Mouse (Mus musculus) liver, embryonic 12.5 days (tissue): ENCODE measurements around the gene Braf. TPM values are rescaled to one million over a fixed set of nuclear protein-coding genes. Genes with fewer than 3 reads are reported as not detected.

Experiments used
- ATAC-seq: fragments of 200-750 bp; cut with Nextera tagmentation; 2 replicates; pipeline ENCODE4 v1.8.0; 2017; ENCODE audit warnings: moderate number of reproducible peaks, mild to moderate bottlenecking, moderate library complexity
- H3K27ac ChIP-seq: fragments of 300-500 bp; sonication (generic); 2 replicates; pipeline ENCODE4 v1.5.1; 2016; ENCODE audit warnings: mild to moderate bottlenecking
- H3K27me3 ChIP-seq: fragments of 300-500 bp; sonication (generic); replicated peaks from 2 replicates; pipeline ENCODE4 v1.6.1; 2016; ENCODE audit warnings: mild to moderate bottlenecking, moderate library complexity
- H3K36me3 ChIP-seq: fragments of 300-500 bp; sonication (generic); 2 replicates; pipeline ENCODE4 v1.6.1; 2016; ENCODE audit warnings: mild to moderate bottlenecking, moderate library complexity
- H3K4me1 ChIP-seq: fragments of 300-500 bp; sonication (generic); 2 replicates; pipeline ENCODE4 v1.6.1; 2016
- H3K4me2 ChIP-seq: fragments of 300-500 bp; sonication (generic); 2 replicates; pipeline ENCODE4 v1.6.1; 2016; ENCODE audit warnings: mild to moderate bottlenecking, moderate library complexity
- H3K4me3 ChIP-seq: fragments of 300-500 bp; sonication (generic); 2 replicates; pipeline ENCODE4 v1.5.1; 2016; ENCODE audit warnings: mild to moderate bottlenecking, moderate library complexity
- H3K9ac ChIP-seq: fragments of 300-500 bp; sonication (generic); 2 replicates; pipeline ENCODE4 v1.6.1; 2016; ENCODE audit warnings: mild to moderate bottlenecking, moderate library complexity
- H3K9me3 ChIP-seq: fragments of 300-500 bp; sonication (generic); replicated peaks from 2 replicates; pipeline ENCODE4 v1.6.1; 2016; ENCODE audit warnings: mild to moderate bottlenecking, moderate library complexity
- whole genome bisulfite sequencing: fragments of 180-500 bp; shearing (Covaris S2); methylation state at CpG from one replicate; pipeline ENCODE4 v1.1.7; 2016; ENCODE audit not compliant: insufficient replicate concordance; 5-methylcytosine and 5-hydroxymethylcytosine counted together
- polyA plus RNA-seq: library from polyadenylated mRNA; unstranded; fragments of >200 nt; fragmentation: Nextera tagmentation; extraction: Ambion mirVana; gene quantifications from 2 replicates; pipeline ENCODE4 v1.2.1, GENCODE M21; 2016

The Braf gene
- polyA plus RNA-seq, 1 experiment from 2014 or later = 11.0 TPM

DNA sequence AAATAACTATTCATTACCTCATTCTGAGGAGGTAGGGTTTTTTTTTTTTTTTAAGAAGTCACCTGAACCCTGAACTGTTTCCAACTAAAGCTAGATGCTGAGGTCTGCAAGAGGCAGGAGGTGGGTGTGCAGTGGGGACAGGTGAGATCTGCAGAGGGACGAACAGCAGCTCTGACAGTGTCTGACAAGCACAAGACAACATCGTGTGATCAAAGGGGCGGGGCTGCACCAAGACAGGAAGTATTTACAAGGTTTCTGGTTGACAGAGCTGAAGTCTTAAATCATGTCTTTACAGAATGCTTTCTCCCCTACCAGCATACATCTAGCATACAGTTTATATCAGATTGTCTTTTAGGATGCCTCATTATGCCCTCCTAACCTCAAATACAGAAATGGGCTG is 118.4 kb downstream of the Braf start:
- WGBS = 44% methylated on average over 3 of the region's 3 CpGs
- Histone ChIP-seq H3K4me3 (no peak overlapping the region), H3K4me2 (no peak overlapping the region), H3K4me1 (no peaks in the 10 kb centered on the region), H3K36me3 (peaks cover 25% of the 10 kb centered on the region), H3K9me3 (no peaks in the 10 kb centered on the region), H3K27ac (no peak overlapping the region), H3K27me3 (no peaks in the 10 kb centered on the region), H3K9ac (no peak overlapping the region)
- no peak for ATAC-seq

DNA sequence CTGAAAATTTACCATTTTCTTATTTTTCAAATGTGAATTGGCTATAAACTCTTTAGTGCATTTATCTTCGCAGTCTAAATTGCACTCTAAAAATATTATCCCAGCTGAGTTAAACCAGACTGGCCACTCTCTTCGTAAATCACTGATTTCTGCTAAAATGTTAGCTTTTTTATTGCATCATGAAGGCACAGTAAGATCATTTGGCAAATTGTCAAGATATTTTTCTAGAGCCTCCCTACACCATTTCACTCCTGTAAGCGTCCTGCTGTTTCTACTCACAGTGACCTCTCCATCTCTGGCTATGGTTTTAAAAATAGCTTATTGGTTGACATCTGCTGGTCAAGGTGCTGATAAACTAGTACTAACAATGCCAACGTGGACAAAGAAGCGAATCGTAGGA is 119.2 kb downstream of the Braf start:
- Histone ChIP-seq H3K9me3 (no peaks in the 10 kb centered on the region), H3K27ac (no peak overlapping the region), H3K27me3 (no peaks in the 10 kb centered on the region), H3K4me2 (no peak overlapping the region), H3K4me3 (no peak overlapping the region), H3K9ac (no peak overlapping the region), H3K36me3 (peaks cover 27% of the 10 kb centered on the region), H3K4me1 (no peaks in the 10 kb centered on the region)
- ATAC-seq = no peak
- WGBS = 75% methylated on average over 6 of the region's 6 CpGs

DNA sequence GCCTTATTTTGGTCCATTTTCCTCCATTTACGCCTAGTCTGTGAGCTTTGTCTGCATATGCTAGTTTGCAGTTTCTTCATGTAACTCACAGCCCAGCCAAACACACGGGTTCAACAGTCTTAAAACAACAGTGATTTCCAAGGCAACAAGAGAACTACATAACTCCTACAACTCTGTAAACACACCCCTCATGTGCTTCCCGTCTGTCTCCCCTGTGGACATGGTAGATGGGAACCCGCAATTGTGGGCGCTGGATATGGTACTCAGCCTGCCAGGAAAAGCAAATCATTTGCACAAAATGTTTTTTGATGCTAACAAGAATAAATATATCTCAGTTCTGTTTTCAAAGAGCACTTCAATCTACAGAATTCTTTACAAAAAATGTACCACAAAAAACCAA is 120.7 kb downstream of the Braf start:
- peaks cover 39% of the 10 kb centered on the region for H3K36me3 ChIP-seq
- 82% methylated on average over 5 of the region's 5 CpGs for WGBS
- H3K9ac ChIP-seq = no peak overlapping the region
- H3K9me3 ChIP-seq = no peaks in the 10 kb centered on the region
- no peak for ATAC-seq
- H3K4me1 ChIP-seq = no peaks in the 10 kb centered on the region
- no peak overlapping the region for H3K4me3 ChIP-seq
- H3K4me2 ChIP-seq = no peak overlapping the region
- no peaks in the 10 kb centered on the region for H3K27me3 ChIP-seq
- no peak overlapping the region for H3K27ac ChIP-seq

DNA sequence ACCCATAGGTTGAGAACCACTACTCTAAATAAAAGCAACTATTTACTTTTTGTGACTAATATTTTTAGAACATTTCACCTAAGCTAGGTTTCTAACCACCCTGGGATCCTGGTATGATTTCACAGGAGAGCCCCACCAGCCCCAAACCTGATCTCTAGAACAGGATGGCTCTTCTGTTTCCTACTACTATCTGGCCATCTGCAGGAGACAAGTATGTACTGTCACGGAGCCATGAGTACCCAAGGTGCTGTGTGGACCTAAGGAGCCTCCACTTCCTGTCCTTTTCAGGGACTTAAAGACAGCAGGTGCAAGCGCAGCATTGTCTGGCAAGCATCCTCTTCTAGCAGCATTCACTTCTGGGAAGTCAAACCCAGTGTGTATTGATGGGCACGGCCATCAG is 123.4 kb downstream of the Braf start:
- Histone ChIP-seq H3K9me3 (no peaks in the 10 kb centered on the region), H3K36me3 (peaks cover 59% of the 10 kb centered on the region), H3K27me3 (no peaks in the 10 kb centered on the region), H3K9ac (no peak overlapping the region), H3K4me1 (no peaks in the 10 kb centered on the region), H3K4me3 (no peak overlapping the region), H3K4me2 (no peak overlapping the region), H3K27ac (no peak overlapping the region)
- ATAC-seq = no peak
- 74% methylated on average over 3 of the region's 3 CpGs for WGBS

DNA sequence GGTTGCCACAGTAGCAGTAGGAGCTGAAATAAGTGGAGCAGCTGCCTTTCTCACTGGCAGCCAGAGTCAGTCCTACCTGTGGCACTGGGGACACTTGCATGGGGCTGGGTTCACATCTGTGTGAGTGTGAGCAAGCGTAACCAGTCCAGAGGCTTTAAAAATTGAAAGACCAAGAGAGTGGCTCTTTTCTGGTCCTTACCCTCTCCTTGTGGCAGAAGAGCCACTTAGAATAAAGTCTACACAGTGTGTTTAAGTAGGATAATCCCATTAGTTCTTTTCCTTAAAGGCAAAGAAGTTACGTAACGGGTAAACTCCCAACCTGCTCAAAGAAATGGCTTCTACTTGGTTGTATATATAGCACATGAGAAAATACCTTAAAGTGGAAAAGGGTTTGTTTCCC is 124.4 kb downstream of the Braf start:
- ATAC-seq = no peak
- H3K27ac ChIP-seq = no peak overlapping the region
- no peak overlapping the region for H3K4me2 ChIP-seq
- H3K36me3 ChIP-seq = peaks cover 69% of the 10 kb centered on the region
- H3K4me3 ChIP-seq = no peak overlapping the region
- H3K9me3 ChIP-seq = no peaks in the 10 kb centered on the region
- 89% methylated on average over 3 of the region's 3 CpGs for WGBS
- no peaks in the 10 kb centered on the region for H3K27me3 ChIP-seq
- H3K9ac ChIP-seq = no peak overlapping the region
- no peaks in the 10 kb centered on the region for H3K4me1 ChIP-seq

DNA sequence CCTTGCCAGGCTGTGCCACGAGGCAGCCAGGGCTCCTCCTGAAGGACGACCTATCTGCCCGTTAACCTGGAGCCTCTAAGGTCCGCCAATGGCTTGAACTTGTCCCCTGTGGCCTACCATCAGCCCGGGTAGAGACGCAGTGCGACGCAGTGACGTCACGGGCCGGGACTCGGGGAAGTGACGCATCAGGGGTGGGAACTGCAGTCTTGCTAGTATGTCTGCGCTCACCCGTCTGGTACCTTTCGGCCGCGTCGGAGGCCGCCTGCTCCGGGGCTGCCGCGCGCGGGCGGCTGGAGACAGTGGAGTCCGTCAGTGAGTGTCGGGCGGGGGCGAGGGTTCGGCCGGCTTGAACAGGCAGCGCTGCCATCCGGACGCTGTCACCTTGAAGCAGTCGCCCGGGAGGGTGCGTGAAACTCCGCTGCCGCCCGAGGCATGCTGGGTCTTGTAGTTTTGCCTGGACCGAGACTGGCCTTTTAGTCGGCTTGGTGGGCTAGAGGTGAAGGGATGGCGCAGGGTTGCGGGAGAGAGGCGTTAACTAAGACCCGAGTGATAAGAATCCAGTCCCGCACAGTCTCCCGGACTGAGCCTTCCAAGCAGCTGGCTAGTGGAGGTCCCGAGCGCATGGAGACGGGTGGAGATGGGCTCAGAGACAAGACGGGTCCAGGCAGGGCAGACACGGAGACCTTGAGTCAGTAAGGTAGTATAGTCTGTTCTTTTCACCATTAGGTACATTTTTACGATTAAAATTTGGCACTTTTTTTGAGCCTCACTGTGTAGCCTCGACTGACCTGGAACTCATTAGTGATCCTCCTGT is 132.7 kb downstream of the Braf start, which contains the start of gene Ndufb2:
Gene Ndufb2, plus strand, starts transcription at position 174 of the 814 bp plus-strand sequence.
- no peaks in the 10 kb centered on the region for H3K9me3 ChIP-seq
- H3K27ac ChIP-seq = peak within 1 kb of the TSS; percentile 81
- WGBS = 2% methylated on average over 56 of the region's 56 CpGs
- H3K36me3 ChIP-seq = peaks cover 46% of the 10 kb centered on the region
- no peaks in the 10 kb centered on the region for H3K27me3 ChIP-seq
- H3K4me2 ChIP-seq = peak within 1 kb of the TSS; percentile 78
- peaks cover 21% of the 10 kb centered on the region for H3K4me1 ChIP-seq
- peak within 1 kb of the TSS; percentile 84 for H3K4me3 ChIP-seq
- H3K9ac ChIP-seq = peak within 1 kb of the TSS; percentile 87
- peak; percentile 98 for ATAC-seq

DNA sequence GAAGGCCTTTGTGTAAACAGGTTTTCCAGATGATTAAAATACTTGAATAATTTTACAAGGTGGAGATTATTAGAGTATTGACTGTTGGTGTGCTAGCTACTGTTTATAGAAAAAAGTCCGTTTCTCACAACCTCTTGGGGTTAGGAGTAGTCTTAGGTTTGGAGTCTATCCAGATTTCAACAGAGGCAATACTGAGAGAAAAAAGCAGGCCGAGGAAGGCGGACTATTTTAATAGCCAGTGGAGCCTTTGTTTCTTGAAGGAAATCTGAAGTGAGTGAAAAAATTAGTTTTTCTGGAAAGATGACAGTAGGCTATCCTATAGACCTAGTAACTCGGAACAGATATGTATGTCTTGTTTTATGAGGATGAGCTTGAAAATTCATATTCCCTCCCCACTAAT is 133.8 kb downstream of the Braf start:
- Histone ChIP-seq H3K27ac (no peak overlapping the region), H3K9me3 (no peaks in the 10 kb centered on the region), H3K36me3 (peaks cover 44% of the 10 kb centered on the region), H3K4me1 (peaks cover 21% of the 10 kb centered on the region), H3K4me3 (peak overlapping the region; percentile 84; the same call in 1 of the 2 replicates), H3K9ac (no peak overlapping the region), H3K27me3 (no peaks in the 10 kb centered on the region), H3K4me2 (peak overlapping the region; percentile 78)
- no peak for ATAC-seq
- 81% methylated on average over 4 of the region's 4 CpGs for WGBS

DNA sequence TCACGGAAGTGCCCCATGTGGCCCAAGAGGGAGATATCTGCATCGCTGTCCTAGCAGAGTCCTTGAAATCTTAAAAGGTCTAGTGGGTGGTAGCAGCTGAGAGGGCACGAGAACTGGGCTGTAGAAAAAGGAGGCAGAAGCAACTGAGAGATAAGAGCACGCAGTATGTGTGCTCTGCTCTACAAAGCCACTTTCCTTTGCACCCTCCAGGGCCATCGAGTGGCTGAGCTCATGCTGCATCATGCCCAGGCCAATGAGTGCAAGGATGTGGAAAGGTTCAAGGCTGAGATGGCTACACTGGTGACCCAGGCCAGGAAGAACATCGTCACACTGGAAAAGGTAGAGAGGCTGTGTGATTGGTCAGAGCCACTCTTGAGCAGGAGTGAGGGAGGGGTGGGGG is 139.7 kb downstream of the Braf start, which contains the start of gene Gm42420:
Gene Gm42420, plus strand, starts transcription at position 237 of the 400 bp plus-strand sequence.
- Histone ChIP-seq H3K4me1 (peaks cover 27% of the 10 kb centered on the region), H3K4me2 (no peak within 1 kb of the TSS), H3K27me3 (no peaks in the 10 kb centered on the region), H3K27ac (no peak within 1 kb of the TSS; the same call in 1 of the 2 replicates), H3K9me3 (no peaks in the 10 kb centered on the region), H3K36me3 (peaks cover 56% of the 10 kb centered on the region), H3K4me3 (no peak within 1 kb of the TSS), H3K9ac (no peak within 1 kb of the TSS)
- peak; percentile 35; the same call in 1 of the 2 replicates for ATAC-seq
- WGBS = 61% methylated on average over 6 of the region's 6 CpGs

DNA sequence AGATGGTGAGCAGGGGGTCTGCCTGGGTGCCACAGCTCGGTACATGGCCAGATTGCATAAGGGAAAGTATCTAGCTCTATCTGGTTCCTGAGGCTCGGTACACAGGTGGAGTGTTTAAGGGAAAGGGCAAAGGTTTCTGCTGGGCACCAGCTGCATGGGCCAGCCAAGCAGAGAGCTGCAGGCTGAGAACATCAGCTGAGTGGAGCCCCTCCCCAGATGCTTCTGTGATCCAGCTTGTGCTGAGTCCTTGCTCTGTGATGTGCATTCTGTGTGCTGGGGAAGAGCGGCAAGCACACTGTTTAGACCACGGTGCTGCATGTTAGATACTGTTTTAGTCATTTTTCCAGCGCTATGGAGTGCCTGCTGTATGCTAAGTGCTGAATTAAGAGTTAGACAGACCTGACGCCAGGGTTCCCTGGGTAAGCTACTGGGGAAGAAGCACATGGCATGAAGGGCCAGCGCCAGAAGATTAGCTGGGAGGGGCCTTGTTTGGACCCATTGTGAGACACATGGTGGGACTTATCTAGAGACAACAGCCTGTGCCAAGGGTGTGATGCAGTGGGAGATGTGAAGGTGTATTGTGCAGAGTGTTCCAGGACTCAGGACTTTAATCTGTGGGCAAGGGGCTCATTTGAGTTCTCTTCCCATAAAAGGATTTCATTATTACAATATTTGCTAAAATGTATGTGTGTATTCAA is 144.0 kb downstream of the Braf start:
- peak overlapping the region; percentile 50 for H3K4me2 ChIP-seq
- peak; percentile 93 for ATAC-seq
- no peak overlapping the region for H3K9ac ChIP-seq
- H3K27ac ChIP-seq = peak overlapping the region; percentile 79
- peaks cover 34% of the 10 kb centered on the region for H3K4me1 ChIP-seq
- peaks cover 46% of the 10 kb centered on the region for H3K36me3 ChIP-seq
- H3K4me3 ChIP-seq = no peak overlapping the region
- 53% methylated on average over 7 of the region's 7 CpGs for WGBS
- H3K27me3 ChIP-seq = no peaks in the 10 kb centered on the region
- no peaks in the 10 kb centered on the region for H3K9me3 ChIP-seq

DNA sequence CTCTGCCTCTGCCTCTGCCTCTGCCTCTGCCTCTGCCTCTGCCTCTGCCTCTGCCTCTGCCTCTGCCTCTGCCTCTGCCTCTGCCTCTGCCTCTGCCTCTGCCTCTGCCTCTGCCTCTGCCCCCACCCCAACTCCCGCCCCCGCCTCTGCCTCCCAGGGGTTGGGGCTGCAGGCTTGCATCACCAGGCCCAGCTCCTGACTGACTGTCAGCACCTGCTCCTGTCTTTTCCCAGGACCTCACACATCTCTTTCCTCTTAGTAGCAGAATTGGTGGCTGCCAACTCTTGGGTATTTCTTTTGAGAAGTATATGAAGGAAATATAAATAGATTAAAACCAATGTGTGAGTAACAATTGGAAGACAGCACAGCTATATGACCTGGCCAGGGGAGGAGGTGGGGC is 144.7 kb downstream of the Braf start:
- no peak overlapping the region; the same call in 1 of the 2 replicates for H3K4me2 ChIP-seq
- no peak overlapping the region for H3K9ac ChIP-seq
- WGBS = 59% methylated on average over 2 of the region's 2 CpGs
- H3K9me3 ChIP-seq = no peaks in the 10 kb centered on the region
- peaks cover 43% of the 10 kb centered on the region for H3K36me3 ChIP-seq
- no peaks in the 10 kb centered on the region for H3K27me3 ChIP-seq
- peaks cover 31% of the 10 kb centered on the region for H3K4me1 ChIP-seq
- H3K4me3 ChIP-seq = no peak overlapping the region
- no peak for ATAC-seq
- H3K27ac ChIP-seq = peak overlapping the region; percentile 79; the same call in 1 of the 2 replicates

DNA sequence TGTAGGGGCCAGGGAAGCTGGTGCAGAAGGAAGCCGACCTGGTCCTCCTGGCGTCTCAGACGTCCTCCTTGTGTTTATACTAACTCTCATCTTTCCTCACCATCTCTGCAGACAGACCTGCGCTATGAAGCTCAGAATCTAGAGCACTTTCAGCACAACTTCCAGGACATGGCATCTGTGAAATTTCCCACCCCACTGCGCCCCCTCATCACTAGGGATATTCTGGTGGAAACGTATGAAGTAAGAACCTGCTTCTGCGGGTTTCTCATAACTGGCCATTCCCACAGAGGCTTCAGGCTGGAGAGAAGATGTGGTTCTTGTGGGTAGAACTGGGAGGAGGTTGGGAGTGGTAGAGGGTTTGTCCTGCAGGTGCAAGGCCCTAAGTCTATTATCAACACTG is 145.7 kb downstream of the Braf start:
- peaks cover 43% of the 10 kb centered on the region for H3K36me3 ChIP-seq
- H3K27me3 ChIP-seq = no peaks in the 10 kb centered on the region
- 81% methylated on average over 7 of the region's 7 CpGs for WGBS
- no peak overlapping the region for H3K9ac ChIP-seq
- H3K4me1 ChIP-seq = peaks cover 32% of the 10 kb centered on the region
- no peak overlapping the region for H3K4me3 ChIP-seq
- ATAC-seq = no peak
- no peak overlapping the region for H3K27ac ChIP-seq
- H3K4me2 ChIP-seq = no peak overlapping the region
- no peaks in the 10 kb centered on the region for H3K9me3 ChIP-seq

DNA sequence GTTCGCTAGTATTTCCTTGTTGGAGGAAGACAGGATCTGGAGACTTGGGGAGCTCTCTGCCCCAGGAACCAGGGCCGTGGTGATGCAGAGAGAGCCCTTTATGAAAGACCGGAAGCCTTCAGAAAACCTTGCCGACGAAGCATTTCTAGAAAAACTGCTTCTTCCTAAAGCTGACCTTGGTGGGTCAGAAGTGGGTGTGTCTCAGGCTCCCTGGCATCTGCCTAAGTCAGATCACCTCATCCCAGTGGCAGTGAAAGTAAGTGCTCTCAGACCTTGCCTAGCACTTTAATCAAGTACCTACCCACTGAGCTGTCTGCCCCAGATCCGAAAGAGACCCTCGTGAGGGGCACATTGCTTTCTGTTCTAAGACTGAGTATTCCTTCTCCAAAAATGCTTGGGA is 150.3 kb downstream of the Braf start:
- Histone ChIP-seq H3K27ac (peak overlapping the region; percentile 93; the same call in 1 of the 2 replicates), H3K36me3 (peaks cover 20% of the 10 kb centered on the region), H3K4me3 (peak overlapping the region; percentile 82), H3K9ac (peak overlapping the region; percentile 79; the same call in 1 of the 2 replicates), H3K4me1 (peaks cover 23% of the 10 kb centered on the region), H3K4me2 (peak overlapping the region; percentile 93), H3K9me3 (no peaks in the 10 kb centered on the region), H3K27me3 (0 out of 2 replicates have a peak, but pooled peaks cover 4% of the 10 kb centered on the region)
- 67% methylated on average over 7 of the region's 7 CpGs for WGBS
- no peak for ATAC-seq
